Mouse (Mus musculus) midbrain, embryonic 10.5 days (tissue): ENCODE measurements around the gene Zfp148. TPM values are rescaled to one million over a fixed set of nuclear protein-coding genes. Genes with fewer than 3 reads are reported as not detected.

ENCODE experiments used
- DNase-seq: peaks from one replicate; pipeline ENCODE4 v3.0.0-alpha.2; 2017; ENCODE audit warnings: low spot score
- H3K27ac ChIP-seq: fragments of 300-500 bp; sonication (generic); replicated peaks from 2 replicates; pipeline ENCODE4 v1.5.1; 2016; ENCODE audit warnings: mild to moderate bottlenecking
- H3K27me3 ChIP-seq: fragments of 300-500 bp; sonication (generic); 2 replicates; pipeline ENCODE4 v1.6.1; 2016; ENCODE audit warnings: low read depth, mild to moderate bottlenecking; ENCODE audit not compliant: poor library complexity, severe bottlenecking
- H3K36me3 ChIP-seq: fragments of 300-500 bp; sonication (generic); 2 replicates; pipeline ENCODE4 v1.6.1; 2016; ENCODE audit warnings: mild to moderate bottlenecking, moderate library complexity
- H3K4me1 ChIP-seq: fragments of 300-500 bp; sonication (generic); 2 replicates; pipeline ENCODE4 v1.6.1; 2016
- H3K4me3 ChIP-seq: fragments of 300-500 bp; sonication (generic); 2 replicates; pipeline ENCODE4 v1.5.1; 2016; ENCODE audit warnings: mild to moderate bottlenecking, moderate library complexity
- H3K9me3 ChIP-seq: fragments of 300-500 bp; sonication (generic); replicated peaks from 2 replicates; pipeline ENCODE4 v1.6.1; 2016; ENCODE audit warnings: mild to moderate bottlenecking
- WGBS: fragments of 180-500 bp; shearing (Covaris S2); methylation state at CpG from one replicate; pipeline ENCODE4 v1.1.7; 2016; 5-methylcytosine and 5-hydroxymethylcytosine counted together
- polyA plus RNA-seq: library from polyadenylated mRNA; unstranded; fragments of >200 nt; fragmentation: Nextera tagmentation; extraction: Ambion mirVana; gene quantifications from 2 replicates; pipeline ENCODE4 v1.2.1, GENCODE M21; 2016

Zfp148 gene
- polyA plus RNA-seq, 1 experiment from 2014 or later: 40.7 TPM

- H3K4me3 ChIP-seq: no peak overlapping the region
- no peaks in the 10 kb centered on the region for H3K27me3 ChIP-seq
- H3K9me3 ChIP-seq: no peaks in the 10 kb centered on the region
- no peak overlapping the region for H3K27ac ChIP-seq
- DNase-seq: no peak
- no peaks in the 10 kb centered on the region for H3K36me3 ChIP-seq
- 89% methylated on average over 6 of the region's 6 CpGs for WGBS
- peaks cover 7% of the 10 kb centered on the region for H3K4me1 ChIP-seq
Observed at GRCm38 (mm10) chr16:33357805-33358204, 22.8 kb upstream of the Zfp148 start.

GRCm38 (mm10) chr16:33365772-33366171 is 14.9 kb upstream of the Zfp148 start:
- Histone ChIP-seq H3K4me1 (peaks cover 10% of the 10 kb centered on the region), H3K9me3 (0 out of 2 replicates have a peak, but pooled peaks cover 4% of the 10 kb centered on the region), H3K36me3 (no peaks in the 10 kb centered on the region), H3K27me3 (no peaks in the 10 kb centered on the region), H3K27ac (no peak overlapping the region), H3K4me3 (no peak overlapping the region)
- WGBS: 92% methylated on average over 6 of the region's 6 CpGs
- no peak for DNase-seq

- H3K27me3 ChIP-seq: no peaks in the 10 kb centered on the region
- H3K4me3 ChIP-seq: no peak overlapping the region
- WGBS: 87% methylated on average over 3 of the region's 3 CpGs
- H3K36me3 ChIP-seq: no peaks in the 10 kb centered on the region
- H3K9me3 ChIP-seq: no peaks in the 10 kb centered on the region
- H3K27ac ChIP-seq: no peak overlapping the region
- no peak for DNase-seq
- 0 out of 2 replicates have a peak, but pooled peaks cover 2% of the 10 kb centered on the region for H3K4me1 ChIP-seq
Observed at GRCm38 (mm10) chr16:33368632-33369031, 12.0 kb upstream of the Zfp148 start.

- Histone ChIP-seq H3K27ac (no peak overlapping the region), H3K27me3 (no peaks in the 10 kb centered on the region), H3K36me3 (no peaks in the 10 kb centered on the region), H3K4me1 (0 out of 2 replicates have a peak, but pooled peaks cover 2% of the 10 kb centered on the region), H3K9me3 (no peaks in the 10 kb centered on the region), H3K4me3 (no peak overlapping the region)
- WGBS: 65% methylated on average over 6 of the region's 6 CpGs
- DNase-seq: no peak
Observed at GRCm38 (mm10) chr16:33370836-33371235, 9.8 kb upstream of the Zfp148 start.

- Histone ChIP-seq H3K4me1 (0 out of 2 replicates have a peak, but pooled peaks cover 2% of the 10 kb centered on the region), H3K4me3 (no peak overlapping the region), H3K36me3 (no peaks in the 10 kb centered on the region), H3K9me3 (no peaks in the 10 kb centered on the region), H3K27me3 (no peaks in the 10 kb centered on the region), H3K27ac (no peak overlapping the region)
- no peak for DNase-seq
- WGBS: 78% methylated on average over 5 of the region's 5 CpGs
Observed at GRCm38 (mm10) chr16:33372611-33373010, 8.0 kb upstream of the Zfp148 start.

GRCm38 (mm10) chr16:33373326-33373725 is 7.3 kb upstream of the Zfp148 start:
- Histone ChIP-seq H3K36me3 (no peaks in the 10 kb centered on the region), H3K4me1 (0 out of 2 replicates have a peak, but pooled peaks cover 2% of the 10 kb centered on the region), H3K9me3 (no peaks in the 10 kb centered on the region), H3K4me3 (no peak overlapping the region), H3K27me3 (no peaks in the 10 kb centered on the region), H3K27ac (no peak overlapping the region)
- DNase-seq: no peak
- WGBS: 93% methylated on average over 2 of the region's 2 CpGs

- H3K9me3 ChIP-seq: no peaks in the 10 kb centered on the region
- no peak for DNase-seq
- H3K27me3 ChIP-seq: no peaks in the 10 kb centered on the region
- WGBS: 79% methylated on average over 5 of the region's 5 CpGs
- peaks cover 13% of the 10 kb centered on the region for H3K4me1 ChIP-seq
- H3K4me3 ChIP-seq: no peak overlapping the region
- H3K36me3 ChIP-seq: peaks cover 4% of the 10 kb centered on the region; the same call in 1 of the 2 replicates
- no peak overlapping the region for H3K27ac ChIP-seq
Observed at GRCm38 (mm10) chr16:33376266-33376665, 4.4 kb upstream of the Zfp148 start.

- Histone ChIP-seq H3K27me3 (no peaks in the 10 kb centered on the region), H3K27ac (peak overlapping the region; percentile 98), H3K9me3 (no peaks in the 10 kb centered on the region), H3K4me3 (peak overlapping the region; percentile 94), H3K36me3 (peaks cover 7% of the 10 kb centered on the region; the same call in 1 of the 2 replicates), H3K4me1 (peaks cover 23% of the 10 kb centered on the region)
- 80% methylated on average over 6 of the region's 6 CpGs for WGBS
- no peak for DNase-seq
Observed at GRCm38 (mm10) chr16:33379219-33379943, 1.3 kb upstream of the Zfp148 start.

- no peak for DNase-seq
- H3K27ac ChIP-seq: peak overlapping the region; percentile 98
- H3K27me3 ChIP-seq: no peaks in the 10 kb centered on the region
- peak overlapping the region; percentile 94 for H3K4me3 ChIP-seq
- H3K9me3 ChIP-seq: no peaks in the 10 kb centered on the region
- H3K4me1 ChIP-seq: peaks cover 23% of the 10 kb centered on the region
- under 1% methylated on average over 56 of the region's 80 CpGs for WGBS
- peaks cover 8% of the 10 kb centered on the region for H3K36me3 ChIP-seq
Observed at GRCm38 (mm10) chr16:33380882-33381613, 412 bp downstream of the Zfp148 start.

- 4% methylated on average over 18 of the region's 18 CpGs for WGBS
- DNase-seq: peak; percentile 21
- no peaks in the 10 kb centered on the region for H3K9me3 ChIP-seq
Observed at GRCm38 (mm10) chr16:33381614-33382245, 1.1 kb downstream of the Zfp148 start.

GRCm38 (mm10) chr16:33382341-33382740 is 1.7 kb downstream of the Zfp148 start:
- H3K4me1 ChIP-seq: peaks cover 23% of the 10 kb centered on the region
- H3K27me3 ChIP-seq: no peaks in the 10 kb centered on the region
- H3K36me3 ChIP-seq: peaks cover 11% of the 10 kb centered on the region
- peak overlapping the region; percentile 94 for H3K4me3 ChIP-seq
- H3K9me3 ChIP-seq: no peaks in the 10 kb centered on the region
- DNase-seq: no peak
- H3K27ac ChIP-seq: peak overlapping the region; percentile 98; the same call in 1 of the 2 replicates
- 62% methylated on average over 4 of the region's 4 CpGs for WGBS

More at GRCm38 (mm10) chr16:33381614-33382245, 1.1 kb downstream of the Zfp148 start:
- peak overlapping the region; percentile 98 for H3K27ac ChIP-seq
- H3K27me3 ChIP-seq: no peaks in the 10 kb centered on the region
- peak overlapping the region; percentile 94 for H3K4me3 ChIP-seq
- peaks cover 11% of the 10 kb centered on the region for H3K36me3 ChIP-seq
- peaks cover 23% of the 10 kb centered on the region for H3K4me1 ChIP-seq

GRCm38 (mm10) chr16:33383584-33383983 is 2.9 kb downstream of the Zfp148 start:
- Histone ChIP-seq H3K27ac (no peak overlapping the region), H3K4me3 (no peak overlapping the region), H3K27me3 (no peaks in the 10 kb centered on the region), H3K36me3 (peaks cover 10% of the 10 kb centered on the region), H3K9me3 (no peaks in the 10 kb centered on the region), H3K4me1 (peaks cover 23% of the 10 kb centered on the region)
- 96% methylated on average over 3 of the region's 3 CpGs for WGBS
- no peak for DNase-seq
